Mouse (Mus musculus): Measurements from ENCODE around the gene Psmd14. TPM values are rescaled to one million over a fixed set of nuclear protein-coding genes. Genes with fewer than 3 reads are reported as not detected.

Gene Psmd14
- total and polyA plus RNA-seq, 2 experiments from 2014 or later: 182 to 243 TPM

- no peak overlapping the region for H3K4me2 ChIP-seq (ENCODE audit: low read depth)
- ATAC-seq: no peak
- no peak for TF ChIP-seq CTCF (IDR thresholded peaks at IDR 0.05; ENCODE audit: low read depth)
Observed at GRCm38 (mm10) chr2:61818197-61818596, 106.7 kb downstream of the Psmd14 start.

DNA sequence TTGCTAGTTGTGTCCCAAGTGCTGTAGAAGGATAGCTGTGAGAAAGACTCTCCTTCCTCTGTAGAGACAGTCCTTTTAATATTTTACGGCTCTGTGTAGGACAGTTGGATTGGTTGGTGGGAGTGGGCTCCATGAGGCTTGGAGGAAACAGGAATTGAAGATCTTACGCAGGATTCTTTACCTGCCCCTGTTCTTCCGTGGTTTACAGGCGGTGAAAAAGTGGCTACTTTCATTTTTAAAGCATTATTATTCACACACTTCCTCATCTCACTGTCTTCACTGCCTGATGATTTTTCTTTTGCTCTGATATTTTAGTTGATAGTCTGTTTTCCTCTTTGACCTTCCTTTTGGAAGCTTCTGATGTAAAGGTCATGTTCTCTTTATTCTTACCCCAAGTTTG, 108.7 kb downstream of the Psmd14 start:
- DNase-seq (no peak), ATAC-seq (no peak)
- no peak overlapping the region for H3K4me2 ChIP-seq (ENCODE audit: low read depth)
- no peaks in the 10 kb centered on the region for H3K36me3 ChIP-seq (ENCODE audit: insufficient read depth)
- no peak overlapping the region for H3K4me3 ChIP-seq (ENCODE audit: low read depth, low read length)
- WGBS: 69% methylated on average over 4 of the region's 4 CpGs
- TF ChIP-seq CTCF (IDR thresholded peaks at IDR 0.05; ENCODE audit: low read depth): no peak
- no peak overlapping the region for H3K9ac ChIP-seq
- no peaks in the 10 kb centered on the region for H3K4me1 ChIP-seq (ENCODE audit: insufficient read depth)
- H3K27ac ChIP-seq (ENCODE audit: low read depth, low read length): no peak overlapping the region
- no peaks in the 10 kb centered on the region for H3K27me3 ChIP-seq (ENCODE audit: insufficient read depth, low read length)
- no peaks in the 10 kb centered on the region for H3K9me3 ChIP-seq (ENCODE audit: low read length)

More at GRCm38 (mm10) chr2:61818197-61818596, 106.7 kb downstream of the Psmd14 start:
- H3K9me3 ChIP-seq (ENCODE audit: low read length): no peaks in the 10 kb centered on the region
- WGBS: 58% methylated on average over 1 of the region's 1 CpGs
- no peaks in the 10 kb centered on the region for H3K4me1 ChIP-seq (ENCODE audit: insufficient read depth)
- no peak overlapping the region for H3K27ac ChIP-seq (ENCODE audit: low read depth, low read length)
- no peaks in the 10 kb centered on the region for H3K36me3 ChIP-seq (ENCODE audit: insufficient read depth)
- no peak overlapping the region for H3K9ac ChIP-seq
- no peak for DNase-seq
- H3K27me3 ChIP-seq (ENCODE audit: insufficient read depth, low read length): 0 out of 2 replicates have a peak, but pooled peaks cover 8% of the 10 kb centered on the region
- H3K4me3 ChIP-seq (ENCODE audit: low read depth, low read length): no peak overlapping the region

DNA sequence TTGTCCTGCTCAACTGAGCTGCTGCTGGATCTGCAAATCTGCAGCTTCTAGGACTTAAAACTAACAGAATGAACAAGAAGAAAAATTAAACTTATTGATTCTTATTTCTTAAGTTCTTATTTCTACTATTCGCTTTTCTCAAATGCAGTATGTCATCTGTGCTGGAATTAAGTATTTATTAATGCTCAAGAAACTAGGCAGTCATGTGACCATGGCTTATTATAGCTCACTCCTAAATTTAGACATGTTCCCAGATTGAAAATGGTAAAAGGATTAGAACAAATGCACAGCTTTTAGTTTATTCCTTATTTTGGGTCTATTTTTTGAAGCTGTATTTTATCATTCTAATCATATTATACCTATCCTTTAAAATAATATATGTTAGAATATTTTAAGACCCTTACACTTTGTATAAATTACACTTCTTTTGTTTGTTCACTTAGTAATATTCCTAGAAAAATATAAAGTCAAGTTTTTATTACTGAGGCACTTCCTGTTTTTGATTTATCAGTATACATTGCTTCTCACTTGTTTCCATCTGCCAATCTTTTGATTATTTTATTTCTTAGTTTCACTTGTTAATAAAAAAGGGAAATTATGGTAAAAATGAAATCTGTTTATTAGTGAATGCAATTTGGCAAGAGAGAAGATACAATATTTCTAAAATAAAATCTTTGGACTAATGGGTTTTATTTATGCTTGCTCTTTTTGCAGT, 112.1 kb downstream of the Psmd14 start:
- no peak overlapping the region for H3K9ac ChIP-seq
- ATAC-seq (no peak), DNase-seq (no peak)
- TF ChIP-seq CTCF (IDR thresholded peaks at IDR 0.05; ENCODE audit: low read depth): no peak
- 87% methylated on average over 1 of the region's 1 CpGs for WGBS
- no peaks in the 10 kb centered on the region for H3K4me1 ChIP-seq (ENCODE audit: insufficient read depth)
- H3K4me2 ChIP-seq (ENCODE audit: low read depth): no peak overlapping the region
- no peaks in the 10 kb centered on the region for H3K36me3 ChIP-seq (ENCODE audit: insufficient read depth)
- H3K4me3 ChIP-seq (ENCODE audit: low read depth, low read length): no peak overlapping the region
- H3K27ac ChIP-seq (ENCODE audit: low read depth, low read length): no peak overlapping the region
- H3K27me3 ChIP-seq (ENCODE audit: insufficient read depth, low read length): no peaks in the 10 kb centered on the region
- no peaks in the 10 kb centered on the region for H3K9me3 ChIP-seq (ENCODE audit: low read length)

DNA sequence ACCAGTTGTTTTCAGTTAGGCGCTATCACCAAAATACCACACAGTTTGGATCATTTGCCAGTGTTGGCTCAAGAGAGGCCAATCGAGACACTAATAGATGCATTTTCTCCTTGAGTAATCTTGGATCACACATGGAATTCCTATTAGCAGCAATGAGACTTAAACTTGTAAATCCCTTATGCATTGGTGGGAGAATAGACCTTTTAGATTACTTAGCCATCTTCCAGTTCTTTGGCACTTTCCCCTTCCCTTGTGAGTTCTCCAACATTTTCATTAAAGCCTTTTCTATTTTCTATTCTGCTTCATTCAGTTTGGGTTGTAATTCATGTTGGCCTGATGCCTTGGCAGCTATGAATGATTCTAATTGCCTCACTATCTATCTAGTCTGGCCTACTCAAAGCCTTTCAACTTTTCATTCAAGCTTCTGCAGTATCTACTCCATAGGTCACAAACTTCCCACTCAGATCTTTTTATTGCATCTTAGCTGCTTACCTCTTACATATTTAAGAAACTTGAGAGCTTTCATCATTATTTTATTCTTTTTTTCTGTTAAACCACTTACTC, 125.8 kb downstream of the Psmd14 start:
- Histone ChIP-seq H3K4me1 (ENCODE audit: insufficient read depth) (no peaks in the 10 kb centered on the region), H3K36me3 (ENCODE audit: insufficient read depth) (no peaks in the 10 kb centered on the region), H3K4me3 (ENCODE audit: low read depth, low read length) (no peak overlapping the region), H3K27ac (ENCODE audit: low read depth, low read length) (no peak overlapping the region), H3K9me3 (ENCODE audit: low read length) (no peaks in the 10 kb centered on the region), H3K4me2 (ENCODE audit: low read depth) (no peak overlapping the region), H3K27me3 (ENCODE audit: insufficient read depth, low read length) (no peaks in the 10 kb centered on the region), H3K9ac (no peak overlapping the region)
- ATAC-seq (no peak), DNase-seq (peak; percentile 49)
- TF ChIP-seq CTCF (IDR thresholded peaks at IDR 0.05; ENCODE audit: low read depth): no peak
- WGBS: 35% methylated on average over 2 of the region's 2 CpGs

Small RNA genes lying within 50 kb of the gene (microRNA-seq; reads per million reads assigned to microRNA genes)
- gene Gm22403: 0 reads per million in 2 experiments

Other genes starting within 250 kb of the Psmd14 start
- 26.9 and 35.5 TPM in 2 replicates for gene Tank, start 133.1 kb upstream of the Psmd14 start, total RNA-seq (2014; rRNA removed)
- gene Tank, start 133.1 kb upstream of the Psmd14 start, polyA plus RNA-seq (2015; fragmentation: Nextera tagmentation; extraction: Ambion mirVana): 22.5 and 24.5 TPM in 2 replicates
- 38.0 and 43.2 TPM in 2 replicates for gene Tbr1, start 91.2 kb downstream of the Psmd14 start, total RNA-seq (2014; rRNA removed)
- gene Tbr1, start 91.2 kb downstream of the Psmd14 start, polyA plus RNA-seq (2015; fragmentation: Nextera tagmentation; extraction: Ambion mirVana): 26.7 and 28.8 TPM in 2 replicates